Mouse (Mus musculus): ENCODE measurements at regions not wholly inside any gene's neighbourhood (a gene's known extent, or its start where the extent isn't known, plus 50 kb on each side); places are given as distances from the start of the nearest gene placed in this dataset.
A peak's percentile ranks its signal among the peaks of the same experiment; 100 is the strongest.

DNA sequence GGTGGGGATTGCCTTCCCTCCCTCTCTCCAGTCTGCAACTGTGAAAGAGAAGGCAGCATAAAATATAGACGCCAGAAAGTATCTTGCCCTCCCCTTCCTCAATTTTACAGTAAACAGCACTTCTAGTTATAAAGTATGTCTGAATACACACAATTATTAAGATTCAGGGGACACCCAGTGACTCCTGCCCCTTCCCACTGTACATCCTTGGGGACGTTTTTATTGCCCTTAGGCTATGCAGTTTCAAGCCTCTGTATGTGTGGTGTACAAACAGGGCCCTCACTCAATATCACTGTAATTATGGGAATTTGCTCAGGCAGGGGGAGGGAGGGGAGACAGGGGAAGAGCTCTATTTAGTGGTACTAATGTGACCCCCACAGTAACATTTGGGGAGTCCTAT is 519.6 kb upstream of the Sall1 start:
- DNase-seq (ENCODE audit: low read depth, low spot score), result no peak

DNA sequence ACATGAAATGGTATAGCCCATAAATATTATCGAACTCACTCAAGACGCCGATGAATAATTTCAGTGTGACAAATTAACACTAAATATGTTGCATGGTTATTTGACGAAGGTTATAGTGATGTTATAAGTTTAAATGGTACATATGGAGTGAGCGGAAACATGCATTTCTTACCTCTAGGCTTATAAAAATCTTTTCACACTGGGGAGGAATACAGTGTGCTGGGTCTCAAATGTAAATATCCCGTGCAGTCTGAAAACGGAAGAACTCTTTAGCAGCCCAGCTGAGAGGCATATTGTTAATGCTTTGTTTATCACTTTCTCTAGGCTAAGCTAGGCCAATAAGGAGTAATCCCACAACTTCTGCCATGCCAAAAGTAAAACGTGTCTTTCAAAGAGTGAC is 518.6 kb upstream of the Sall1 start:
- DNase-seq (ENCODE audit: low read depth, low spot score), result no peak

DNA sequence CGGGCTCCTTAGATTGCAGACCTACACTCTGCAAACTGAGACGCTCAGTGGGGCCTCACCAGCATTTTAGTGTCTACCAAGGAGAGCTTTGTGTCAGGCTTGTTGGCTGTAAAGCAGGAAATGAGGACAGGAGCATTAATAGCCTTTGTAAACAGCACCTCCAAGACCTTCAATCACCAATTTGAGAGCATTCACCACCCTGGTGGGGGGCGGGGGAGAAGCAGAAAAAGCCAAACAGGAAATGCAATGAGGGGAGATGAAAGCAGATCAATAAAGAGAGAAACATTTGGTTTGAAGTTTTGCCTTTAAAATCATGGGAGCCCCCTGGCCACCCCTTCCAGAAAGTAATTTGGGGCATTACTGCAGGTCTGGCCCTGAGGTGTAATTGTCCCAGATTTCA is 497.3 kb upstream of the Sall1 start:
- DNase-seq (ENCODE audit: low read depth, low spot score), result no peak

DNA sequence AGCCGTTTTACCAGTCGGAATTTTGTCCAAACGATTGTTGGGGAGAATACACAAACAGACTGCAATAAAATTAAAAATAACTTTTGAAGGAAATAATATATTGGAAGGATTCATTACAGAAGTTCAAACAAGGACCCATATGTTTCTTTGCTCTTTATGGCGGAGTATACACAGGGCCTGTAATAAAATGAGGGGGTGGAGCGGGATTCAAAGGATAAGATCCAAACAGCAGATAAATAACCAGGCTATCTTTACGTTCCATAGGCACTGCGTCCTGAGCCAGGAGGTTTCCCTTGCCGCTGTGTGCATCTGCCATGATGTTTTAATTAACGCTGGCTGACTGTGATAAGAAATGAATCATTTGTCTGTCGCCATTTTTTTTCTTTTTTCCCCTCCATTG is 490.6 kb upstream of the Sall1 start:
- no peak for DNase-seq (ENCODE audit: low read depth, low spot score)

DNA sequence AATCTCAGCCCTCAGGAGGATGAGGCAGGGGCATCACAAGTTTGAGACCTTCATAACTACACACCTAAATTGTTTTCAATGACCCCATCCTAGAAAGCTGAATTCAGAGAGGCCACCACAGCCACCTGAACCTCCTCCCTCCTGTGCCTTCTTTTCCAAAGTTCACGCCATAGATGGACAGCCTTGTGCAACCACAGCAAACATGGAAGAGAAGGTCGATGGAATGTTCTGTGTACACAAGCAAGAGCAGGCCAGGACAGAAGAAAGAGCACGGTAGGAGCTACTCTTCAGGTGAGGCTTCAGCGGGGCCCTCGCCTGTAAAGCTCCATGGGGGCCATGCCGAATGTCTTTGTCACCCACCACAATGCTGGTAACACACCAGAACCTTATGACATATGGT is 481.1 kb upstream of the Sall1 start:
- DNase-seq (ENCODE audit: low read depth, low spot score), result no peak

DNA sequence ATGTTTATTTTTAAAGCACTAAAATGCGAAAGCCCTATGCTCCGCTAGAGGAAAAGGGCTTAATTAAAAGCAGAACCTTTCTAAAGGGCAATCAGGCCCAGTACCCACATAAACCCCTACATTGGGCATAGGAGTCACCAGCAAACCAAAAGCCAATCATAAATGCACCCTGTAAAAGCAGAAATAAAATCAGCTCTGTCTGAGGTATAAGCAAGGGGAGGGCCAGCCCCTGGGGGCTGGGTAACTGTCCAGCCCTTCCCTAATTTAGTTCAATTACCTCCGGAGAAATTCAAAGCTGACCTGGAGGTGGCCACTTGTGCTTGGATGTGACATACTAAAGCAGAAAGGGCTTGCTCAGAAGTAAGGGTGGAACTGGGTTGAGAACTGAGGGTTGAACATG is 479.4 kb upstream of the Sall1 start:
- no peak for DNase-seq (ENCODE audit: low read depth, low spot score)

DNA sequence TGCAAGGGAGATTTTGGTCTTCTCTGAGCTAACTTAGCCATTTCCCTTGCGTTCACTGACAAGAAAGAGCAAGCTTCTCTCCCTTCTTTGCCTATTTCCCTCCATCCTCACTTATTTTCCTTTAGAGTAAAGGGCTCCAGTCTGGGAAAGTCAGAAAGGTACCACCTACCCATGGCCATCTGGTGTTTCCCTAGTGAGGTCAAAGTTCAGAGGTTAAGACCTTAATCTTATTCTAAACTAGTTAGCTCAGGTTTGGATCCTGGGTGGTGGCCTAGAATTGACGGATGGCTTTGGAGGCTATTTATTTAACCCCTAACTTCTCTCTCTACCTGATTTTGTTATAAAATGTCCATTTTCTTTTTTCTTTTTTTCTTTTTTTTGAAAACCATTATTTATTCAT is 472.6 kb upstream of the Sall1 start:
- DNase-seq (ENCODE audit: low read depth, low spot score), result peak; percentile 17

DNA sequence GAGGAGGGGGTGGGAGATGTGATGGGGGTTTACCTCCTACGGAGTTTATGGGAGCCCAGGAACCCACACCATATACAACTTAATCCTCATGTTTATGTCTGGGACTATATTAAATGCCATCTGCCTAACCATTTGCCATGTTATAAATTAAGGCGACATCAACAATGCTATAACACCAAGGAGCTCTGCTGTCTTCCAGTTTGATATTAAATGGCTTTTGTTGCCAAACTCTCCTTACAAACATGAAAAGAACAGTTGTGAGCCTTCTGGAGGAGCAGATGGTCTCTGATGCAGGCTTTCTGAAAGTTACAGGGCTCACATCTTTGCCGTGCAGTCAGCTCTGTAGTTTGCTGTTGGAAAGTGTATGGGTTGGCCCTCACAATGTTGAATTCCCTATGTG is 470.3 kb upstream of the Sall1 start:
- no peak for DNase-seq (ENCODE audit: low read depth, low spot score)

DNA sequence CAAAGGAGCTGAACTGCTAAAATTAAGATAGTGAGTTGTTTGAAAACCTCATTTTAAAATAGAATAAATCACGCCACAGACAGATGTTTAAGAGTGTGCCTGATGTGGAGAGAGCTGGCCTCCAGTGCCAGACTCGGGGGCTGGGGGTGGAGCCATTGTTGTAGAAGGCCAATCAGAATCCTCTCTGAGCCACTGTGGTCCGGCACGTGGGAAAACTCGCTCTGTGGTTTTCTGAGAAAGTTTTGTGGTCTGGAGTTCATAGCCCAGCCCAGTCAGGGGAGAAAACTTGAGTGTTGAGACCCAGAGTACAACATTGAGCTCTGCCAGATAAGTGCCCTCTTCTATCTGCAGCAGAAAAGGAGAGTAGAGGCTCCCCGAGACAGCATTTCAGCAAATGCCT is 463.7 kb upstream of the Sall1 start:
- DNase-seq (ENCODE audit: low read depth, low spot score), result no peak

DNA sequence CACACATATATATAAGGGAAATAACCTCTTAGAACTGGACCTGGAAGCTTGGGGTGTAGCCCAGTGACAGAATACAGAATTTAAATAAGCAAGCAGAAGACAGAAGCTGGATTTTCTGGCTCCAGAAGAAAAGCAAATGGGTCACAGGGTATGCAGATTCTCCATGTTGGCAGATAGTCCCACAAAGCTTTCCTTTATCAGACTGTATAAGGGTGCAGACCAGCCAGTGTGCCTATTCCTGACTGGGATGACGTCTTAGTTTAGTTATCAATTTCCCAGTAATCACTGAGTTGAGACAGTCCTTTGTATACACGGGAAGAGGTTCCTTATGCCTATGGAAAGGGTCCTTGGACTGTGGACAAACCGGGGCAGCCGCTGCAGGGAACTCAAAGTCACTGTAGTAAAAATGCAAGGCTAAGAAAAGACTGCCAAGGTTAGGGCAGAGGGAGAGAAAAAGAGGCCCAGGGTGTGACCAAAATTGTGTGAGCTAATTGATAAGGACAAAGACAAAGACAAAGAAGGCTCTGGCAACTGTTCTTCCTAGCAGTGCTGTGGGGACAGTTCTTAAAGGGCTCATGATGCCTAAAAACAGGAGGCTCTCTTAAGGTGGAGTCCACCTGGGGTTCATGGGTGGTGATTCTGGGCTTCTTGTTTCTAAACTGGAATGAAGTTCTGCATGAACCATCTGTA is 459.7 kb upstream of the Sall1 start:
- no peak for DNase-seq (ENCODE audit: low read depth, low spot score)

DNA sequence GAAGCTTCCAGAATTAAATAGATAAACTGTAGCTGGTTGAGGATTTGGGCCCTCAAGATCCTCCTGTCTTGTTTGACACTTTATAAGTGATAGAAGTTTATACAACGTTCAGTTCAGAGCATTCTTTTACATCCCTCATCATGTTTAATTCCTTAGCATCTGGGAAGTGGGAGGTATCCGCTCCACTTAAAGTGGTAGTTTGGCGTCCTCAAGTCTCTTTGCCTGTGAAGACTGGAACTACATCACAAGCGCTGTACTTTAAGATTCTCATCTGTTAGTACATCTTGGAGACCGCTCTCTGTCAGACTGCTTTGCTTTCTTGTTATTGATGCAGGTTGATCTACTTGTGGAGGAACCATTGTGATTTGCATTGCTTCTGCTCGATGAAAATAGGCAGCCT is 459.1 kb upstream of the Sall1 start:
- DNase-seq (ENCODE audit: low read depth, low spot score), result no peak

DNA sequence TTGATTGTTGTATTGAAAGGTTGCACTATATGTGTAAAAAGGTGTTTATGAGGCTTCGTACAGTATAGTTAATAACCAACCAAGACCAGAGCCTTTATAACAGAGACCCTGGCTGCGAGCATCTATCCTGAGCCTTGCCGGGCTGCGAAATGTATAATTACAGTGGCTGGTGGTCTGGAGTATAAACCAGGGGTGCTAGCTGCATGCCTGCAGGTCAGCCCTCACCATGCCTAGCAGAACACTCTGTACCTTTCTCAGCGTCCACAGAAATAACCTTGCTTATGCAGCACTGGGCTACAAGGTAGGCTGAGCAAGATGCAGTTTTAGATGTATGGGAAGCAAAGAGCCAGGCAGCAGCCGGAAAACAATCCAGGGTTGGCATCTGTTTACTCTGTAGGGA is 457.8 kb upstream of the Sall1 start:
- no peak for DNase-seq (ENCODE audit: low read depth, low spot score)

DNA sequence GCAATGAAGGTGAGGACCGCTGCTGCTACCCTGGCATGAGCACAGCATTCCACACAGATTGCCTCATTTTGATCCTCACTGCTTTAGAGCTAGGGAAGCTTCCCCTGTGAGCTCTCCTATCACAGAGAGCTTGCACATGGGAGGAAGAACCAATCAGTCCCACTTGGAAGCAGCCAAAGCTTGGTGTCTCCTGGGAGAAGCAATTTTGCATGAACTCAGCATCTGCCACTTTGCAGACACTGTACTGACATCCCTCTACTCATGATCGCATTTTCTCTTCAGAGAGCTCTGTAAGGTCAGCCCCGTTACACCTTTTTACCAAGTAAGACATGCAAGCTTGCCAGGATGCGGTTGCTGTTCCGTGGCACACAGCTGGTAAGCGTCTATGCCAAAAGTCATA is 455.9 kb upstream of the Sall1 start:
- DNase-seq (ENCODE audit: low read depth, low spot score), result no peak

DNA sequence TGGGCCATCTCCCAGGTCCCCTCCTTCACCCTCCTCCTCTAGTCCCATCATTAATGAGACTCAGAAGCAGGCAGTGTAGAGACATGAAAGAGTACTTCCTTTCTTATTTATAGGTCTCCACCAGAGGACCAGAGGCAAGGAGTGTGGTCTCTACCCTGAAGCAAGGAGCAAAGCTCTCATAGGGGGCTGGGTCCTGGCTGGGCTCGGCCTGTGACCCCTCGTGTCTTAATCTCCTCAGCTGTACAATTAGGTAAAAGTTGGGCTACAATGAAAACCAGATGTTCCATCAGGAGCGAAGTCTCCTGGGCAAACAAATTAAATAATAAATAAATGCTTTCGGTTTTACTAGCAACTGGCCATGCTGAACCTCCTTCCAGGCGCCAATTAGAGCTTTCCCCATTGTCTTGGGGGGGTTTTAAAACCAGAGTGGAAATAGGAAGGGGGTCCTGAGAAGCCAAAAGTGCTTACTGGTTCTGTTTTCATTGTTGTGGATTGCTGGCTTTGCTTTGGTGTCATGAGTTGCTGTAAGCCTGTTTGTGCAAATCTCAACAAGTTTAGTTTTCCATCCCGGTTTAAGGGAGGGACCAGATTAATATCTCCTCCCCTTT is 454.2 kb upstream of the Sall1 start:
- no peak for DNase-seq (ENCODE audit: low read depth, low spot score)

DNA sequence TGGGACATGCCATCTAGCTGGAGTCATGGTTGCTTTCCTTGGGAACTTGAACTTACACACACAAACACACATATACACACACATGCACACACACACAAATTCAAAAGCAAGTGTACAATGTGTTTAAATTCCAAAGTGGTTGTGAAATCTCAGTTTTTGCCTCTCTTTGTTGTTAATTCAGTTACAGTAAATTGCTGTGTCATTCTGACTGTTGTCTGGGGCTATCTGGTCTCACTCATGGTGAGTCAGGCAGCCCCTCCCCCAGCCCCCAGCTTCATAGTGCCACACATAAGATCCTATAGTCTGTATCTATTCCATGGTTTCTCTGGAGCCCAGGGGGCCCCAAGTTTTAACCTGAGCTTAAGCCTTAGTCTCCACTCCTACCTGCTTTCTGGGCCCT is 448.4 kb upstream of the Sall1 start:
- no peak for DNase-seq (ENCODE audit: low read depth, low spot score)

DNA sequence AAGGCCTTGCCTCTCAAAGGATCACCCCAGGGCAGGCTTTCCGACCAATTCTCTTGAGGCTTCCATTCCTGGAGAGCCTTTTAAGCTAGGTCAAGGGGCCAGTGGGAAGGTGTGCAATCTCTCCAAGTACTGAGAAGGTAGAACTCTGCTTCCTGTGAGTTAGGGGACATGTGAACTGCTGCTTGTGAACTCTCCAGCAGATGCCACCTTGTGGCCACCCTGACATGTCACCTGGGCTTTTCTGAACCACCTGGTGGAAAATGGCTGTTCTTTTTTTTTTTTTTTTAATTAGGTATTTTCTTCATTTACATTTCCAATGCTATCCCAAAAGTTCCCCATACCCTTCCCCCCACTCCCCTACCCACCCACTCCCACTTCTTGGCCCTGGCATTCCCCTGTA is 438.5 kb upstream of the Sall1 start:
- peak; percentile 75 for DNase-seq (ENCODE audit: low read depth, low spot score)

DNA sequence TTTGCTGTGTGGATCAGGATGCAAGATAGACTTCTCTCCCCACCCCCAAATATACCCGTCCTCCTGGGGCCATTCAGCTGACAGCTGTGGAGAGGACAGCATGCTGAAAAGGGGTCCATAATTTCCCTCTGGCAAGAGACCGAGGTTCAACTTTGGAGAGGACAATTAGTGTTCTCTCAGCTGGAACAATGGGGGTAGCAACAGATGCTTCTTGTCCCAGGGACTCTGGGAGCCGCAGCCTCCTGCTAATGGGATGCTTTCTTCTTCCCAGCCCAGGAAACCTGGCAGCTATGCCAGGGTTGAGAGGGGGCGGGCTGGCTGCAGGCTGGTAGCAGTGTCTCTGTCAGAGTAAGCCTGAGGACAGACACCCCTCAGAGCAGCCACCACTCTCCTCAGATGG is 433.0 kb upstream of the Sall1 start:
- DNase-seq (ENCODE audit: low read depth, low spot score), result no peak

DNA sequence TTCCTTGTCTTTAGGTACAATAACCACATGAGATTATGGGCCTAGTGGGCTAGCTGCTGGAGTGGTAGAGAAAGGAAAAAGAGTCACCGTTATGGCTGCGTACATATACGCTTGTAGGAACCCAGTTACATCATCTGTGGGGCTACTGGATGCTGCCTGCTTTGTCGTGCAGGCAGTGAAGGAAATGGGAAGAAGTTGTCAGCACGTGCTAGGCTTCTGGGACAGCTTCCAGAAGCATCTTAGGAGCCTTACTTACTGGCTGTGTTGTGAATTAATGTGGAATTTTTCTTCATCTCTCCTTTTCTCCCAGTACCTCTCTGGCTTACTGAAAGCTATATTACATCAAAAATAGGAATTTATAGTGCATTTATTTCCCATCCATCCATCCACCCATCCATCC is 427.2 kb upstream of the Sall1 start:
- no peak for DNase-seq (ENCODE audit: low read depth, low spot score)

DNA sequence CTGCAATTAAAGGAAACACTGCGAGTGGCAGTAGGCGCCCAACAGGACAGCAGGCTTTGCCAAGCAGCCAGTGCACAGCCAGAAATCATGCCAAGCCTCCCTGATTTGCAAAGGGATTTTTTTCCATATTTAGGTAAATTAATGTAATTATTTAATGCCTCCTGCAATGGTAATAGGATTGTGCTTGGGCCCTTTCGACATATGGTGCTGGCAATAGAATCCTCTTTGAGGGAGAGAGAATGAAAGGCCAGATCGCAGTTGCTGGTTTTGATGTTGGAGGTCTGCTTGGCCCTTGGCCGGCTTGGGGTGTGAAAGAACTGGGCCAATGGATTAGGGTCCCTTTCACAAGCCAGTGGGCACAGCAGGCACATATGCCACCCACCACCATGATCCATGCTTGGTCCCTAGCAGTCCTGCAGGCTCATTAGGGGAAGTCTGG is 424.8 kb upstream of the Sall1 start:
- no peak for DNase-seq (ENCODE audit: low read depth, low spot score)

DNA sequence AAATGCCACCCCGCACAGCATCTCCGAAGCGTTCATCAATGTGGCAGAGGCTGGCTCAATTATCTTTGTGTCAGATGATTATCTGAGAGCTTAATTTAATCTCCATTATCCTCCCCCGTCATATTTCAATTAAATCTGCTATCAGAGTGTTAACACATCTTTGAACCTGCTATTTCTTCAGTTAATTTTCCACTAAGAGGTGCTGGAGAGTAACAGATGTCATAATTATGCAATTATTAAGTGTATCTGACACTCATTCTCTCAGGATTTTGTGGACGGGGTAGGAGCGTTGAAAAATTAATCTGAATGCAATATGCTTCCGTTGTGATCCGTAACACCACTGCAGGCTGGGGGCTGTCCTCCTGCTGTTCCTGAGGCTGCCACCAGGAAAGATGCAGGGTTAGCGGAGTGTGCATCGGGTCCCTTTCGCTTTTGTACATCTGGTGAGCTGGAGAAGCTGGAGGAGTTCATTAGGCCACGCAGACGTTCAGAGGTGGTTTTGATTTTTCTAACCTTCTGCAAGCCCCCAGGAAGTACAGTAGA is 421.3 kb upstream of the Sall1 start:
- DNase-seq (ENCODE audit: low read depth, low spot score), result no peak

DNA sequence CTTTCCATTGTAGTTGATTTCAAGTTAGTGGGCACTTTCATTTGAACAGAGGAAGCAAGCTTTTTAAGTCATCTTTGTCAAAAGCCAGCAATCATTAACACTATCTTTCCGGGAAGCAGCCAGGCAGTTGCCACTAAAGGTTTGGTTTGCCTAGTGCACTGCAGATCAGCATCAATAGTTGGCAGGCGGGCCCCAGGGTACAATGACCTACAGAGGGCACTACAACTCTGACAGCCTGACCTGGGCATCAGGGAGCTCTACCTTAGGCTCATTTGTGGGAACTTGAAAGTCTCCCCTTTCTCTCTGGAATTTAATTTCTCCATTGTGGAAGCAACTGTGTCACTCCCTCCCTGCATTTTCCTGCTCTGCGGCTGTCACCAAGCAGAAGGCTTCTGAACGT is 412.6 kb upstream of the Sall1 start:
- DNase-seq (ENCODE audit: low read depth, low spot score), result no peak

DNA sequence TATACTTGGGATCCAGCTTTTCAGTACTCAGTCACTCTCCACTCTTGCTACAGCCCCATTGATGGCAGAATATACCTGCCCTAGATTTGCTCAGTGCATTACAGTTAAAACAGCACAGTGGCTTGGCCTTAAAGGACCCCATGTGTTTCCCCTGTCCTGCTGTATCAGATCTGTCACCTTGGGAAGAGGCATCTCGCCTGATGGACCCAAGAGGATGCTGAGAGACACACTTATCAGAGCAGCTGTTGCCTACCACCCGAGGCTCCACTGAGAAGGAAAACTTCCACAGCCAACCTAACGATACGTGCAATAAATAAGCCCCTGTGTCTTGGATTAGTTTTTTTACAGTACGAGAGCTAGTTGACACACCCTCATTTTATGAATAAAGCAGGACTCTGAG is 411.8 kb upstream of the Sall1 start:
- no peak for DNase-seq (ENCODE audit: low read depth, low spot score)

DNA sequence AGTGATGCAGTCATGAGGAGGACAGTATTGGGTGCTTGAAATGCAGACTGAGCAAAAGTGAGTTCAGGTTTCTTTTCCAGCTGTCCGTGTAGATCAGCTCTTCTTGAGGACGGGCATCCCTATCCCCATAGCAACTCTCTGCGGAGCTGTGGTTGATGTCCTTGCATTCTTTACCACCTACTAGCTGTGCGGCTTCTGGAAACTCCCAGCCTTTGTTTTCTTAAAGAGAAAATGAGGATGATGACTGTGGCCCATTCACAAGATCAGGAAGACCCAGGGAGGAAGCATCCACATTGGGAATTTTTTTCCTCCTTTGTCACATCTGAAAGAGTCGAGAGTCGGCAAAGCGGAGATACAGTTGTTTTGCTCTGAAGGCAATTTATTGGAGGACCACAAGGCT is 410.2 kb upstream of the Sall1 start:
- DNase-seq (ENCODE audit: low read depth, low spot score), result peak; percentile 35

DNA sequence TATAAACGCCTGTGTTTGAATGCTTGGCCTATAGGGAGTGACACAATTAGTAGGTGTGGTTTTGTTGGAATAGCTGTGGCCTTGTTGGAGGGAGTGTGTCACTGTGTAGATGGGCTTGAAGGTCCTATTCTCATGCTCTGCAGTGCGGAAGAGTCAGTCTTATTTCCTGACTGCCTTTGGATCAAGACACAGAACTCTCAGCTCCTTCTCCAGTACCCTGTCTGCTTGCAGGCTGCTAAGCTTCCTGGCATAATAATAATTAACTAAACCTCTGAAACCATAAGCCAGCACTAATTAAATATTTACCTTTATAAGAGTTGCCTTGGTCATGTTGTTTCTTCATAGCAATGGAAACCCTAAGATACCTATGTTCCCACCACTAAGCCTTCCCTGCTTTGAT is 409.8 kb upstream of the Sall1 start:
- no peak for DNase-seq (ENCODE audit: low read depth, low spot score)
